Mouse (Mus musculus) CH12.LX (cell line): Measurements from ENCODE around the gene Slx4ip. TPM values are rescaled to one million over a fixed set of nuclear protein-coding genes. Genes with fewer than 3 reads are reported as not detected.

ENCODE experiments used
- DNase-seq: peaks from one replicate; pipeline ENCODE4 v3.0.0-alpha.2; 2013; ENCODE audit errors: extremely low read depth
- H3K27ac ChIP-seq: 2 replicates; pipeline ENCODE4 v1.5.1; 2012; ENCODE audit warnings: low read depth, mild to moderate bottlenecking, control low read depth, moderate library complexity; ENCODE audit not compliant: insufficient read depth
- H3K27me3 ChIP-seq: replicated peaks from 2 replicates; pipeline ENCODE3; 2012; ENCODE audit warnings: inconsistent platforms
- H3K36me3 ChIP-seq, 2 experiments: replicated peaks in 1 of 2; 2 replicates each; pipeline versions ENCODE3 to v1.6.1; 2012; ENCODE audit warnings: inconsistent platforms in 1 of 2, low read length in 1 of 2, mild to moderate bottlenecking in 1 of 2, mixed read lengths in 1 of 2, moderate library complexity in 1 of 2; ENCODE audit not compliant: control insufficient read depth in 1 of 2, insufficient read depth in 1 of 2
- H3K4me1 ChIP-seq, 2 experiments: 2 replicates each; pipeline ENCODE4 v1.6.1; 2012; ENCODE audit warnings: inconsistent platforms in 1 of 2, moderate library complexity in 1 of 2; ENCODE audit not compliant: insufficient read depth in 2 of 2, control insufficient read depth in 1 of 2
- H3K4me2 ChIP-seq: 2 replicates; pipeline ENCODE4 v1.6.1; 2012; ENCODE audit warnings: low read depth, mild to moderate bottlenecking, control low read depth; ENCODE audit not compliant: poor library complexity, insufficient read depth, severe bottlenecking
- H3K4me3 ChIP-seq, 3 experiments: fragments of 150-350 bp in 1 of 3; sonication (generic) in 1 of 3; replicated peaks in 1 of 3; 2 replicates each; pipeline versions ENCODE3 to v1.5.1; 2011 to 2012; ENCODE audit warnings: low read depth in 2 of 3, low read length in 2 of 3, mild to moderate bottlenecking in 2 of 3, moderate library complexity in 2 of 3, control low read depth in 1 of 3, improper control_type of control experiment in 1 of 3, inconsistent platforms in 1 of 3, mixed read lengths in 1 of 3; ENCODE audit not compliant: poor library complexity in 1 of 3
- H3K79me2 ChIP-seq: replicated peaks from 2 replicates; pipeline ENCODE4 v1.6.1; 2012; ENCODE audit warnings: mild to moderate bottlenecking, moderate library complexity; ENCODE audit not compliant: control insufficient read depth, poor library complexity, insufficient read depth, severe bottlenecking; ENCODE audit errors: extremely low read depth
- H3K9ac ChIP-seq: 2 replicates; pipeline ENCODE4 v1.6.1; 2012; ENCODE audit warnings: low read depth, mild to moderate bottlenecking, control low read depth, moderate library complexity; ENCODE audit not compliant: insufficient read depth
- H3K9me3 ChIP-seq: replicated peaks from 2 replicates; pipeline ENCODE3; 2012; ENCODE audit warnings: low read length, inconsistent platforms, mixed read lengths
- BHLHE40 ChIP-seq: IDR thresholded peaks from 2 replicates; pipeline ENCODE4 v1.6.1; 2011; ENCODE audit warnings: mild to moderate bottlenecking, low read depth, low read length, improper control_type of control experiment
- CHD1 ChIP-seq: IDR thresholded peaks from 2 replicates; pipeline ENCODE4 v1.6.1; 2012; ENCODE audit warnings: low read depth, low read length, improper control_type of control experiment, inconsistent platforms
- CHD2 ChIP-seq: IDR thresholded peaks from 2 replicates; pipeline ENCODE4 v1.6.1; 2011; ENCODE audit warnings: low read length, improper control_type of control experiment
- ELF1 ChIP-seq: IDR thresholded peaks from 2 replicates; pipeline ENCODE4 v1.6.1; 2014; ENCODE audit warnings: low read depth, mild to moderate bottlenecking, inconsistent platforms, low read length, improper control_type of control experiment
- ETS1 ChIP-seq: conservative IDR thresholded peaks from 2 replicates; pipeline ENCODE4 v1.6.1; 2012; ENCODE audit warnings: low read depth, mild to moderate bottlenecking, inconsistent platforms, low read length, improper control_type of control experiment, moderate library complexity
- JUND ChIP-seq: conservative IDR thresholded peaks from 2 replicates; pipeline ENCODE4 v1.6.1; 2011; ENCODE audit warnings: low read depth, low read length, improper control_type of control experiment
- MAFK ChIP-seq: IDR thresholded peaks from 2 replicates; pipeline ENCODE4 v1.6.1; 2011; ENCODE audit warnings: low read length, improper control_type of control experiment; ENCODE audit not compliant: insufficient replicate concordance
- MAX ChIP-seq: IDR thresholded peaks from 2 replicates; pipeline ENCODE4 v1.6.1; 2011; ENCODE audit warnings: low read length, improper control_type of control experiment
- MYC ChIP-seq: IDR thresholded peaks from 2 replicates; pipeline ENCODE4 v1.6.1; 2011; ENCODE audit warnings: low read depth, mild to moderate bottlenecking, improper control_type of control experiment, low read length
- NRF1 ChIP-seq: IDR thresholded peaks from 2 replicates; pipeline ENCODE4 v1.6.1; 2014; ENCODE audit warnings: low read depth, mild to moderate bottlenecking, inconsistent platforms, low read length, improper control_type of control experiment, moderate library complexity
- PAX5 ChIP-seq: IDR thresholded peaks from 2 replicates; pipeline ENCODE4 v1.6.1; 2012; ENCODE audit warnings: low read length, inconsistent platforms, mixed read lengths
- POLR2AphosphoS2 ChIP-seq: IDR thresholded peaks from 2 replicates; pipeline ENCODE4 v1.6.1; 2011; ENCODE audit warnings: low read depth, low read length, improper control_type of control experiment
- RCOR1 ChIP-seq: conservative IDR thresholded peaks from 2 replicates; pipeline ENCODE4 v1.6.1; 2012; ENCODE audit warnings: low read depth, mild to moderate bottlenecking, inconsistent platforms, low read length, improper control_type of control experiment
- TBP ChIP-seq: conservative IDR thresholded peaks from 2 replicates; pipeline ENCODE4 v1.6.1; 2011; ENCODE audit warnings: low read depth, low read length, improper control_type of control experiment
- TCF12 ChIP-seq: IDR thresholded peaks from 2 replicates; pipeline ENCODE4 v1.6.1; 2014; ENCODE audit warnings: low read depth, mild to moderate bottlenecking, inconsistent platforms, low read length, improper control_type of control experiment
- USF1 ChIP-seq: IDR thresholded peaks from 2 replicates; pipeline ENCODE4 v1.6.1; 2014; ENCODE audit warnings: low read depth, mild to moderate bottlenecking, inconsistent platforms, low read length, improper control_type of control experiment
- ZMIZ1 ChIP-seq: IDR thresholded peaks from 2 replicates; pipeline ENCODE4 v1.6.1; 2012; ENCODE audit warnings: low read depth, mild to moderate bottlenecking, inconsistent platforms, low read length, improper control_type of control experiment
- ZNF384 ChIP-seq: IDR thresholded peaks from 2 replicates; pipeline ENCODE4 v1.6.1; 2012; ENCODE audit warnings: low read depth, low read length, improper control_type of control experiment, inconsistent platforms
- dilution Hi-C: fragments of 300-500 bp; cut with MboI; formaldehyde crosslinking; loops from 2 replicates; pipeline ENCODE4 v1.14.3; 2020; ENCODE audit warnings: low sequenced_read_pairs; ENCODE audit not compliant: extremely low pct_unique_long_range_greater_than_20kb, extremely low pct_ligation_motif_present
- in situ Hi-C: fragments of 300-500 bp; cut with MboI; formaldehyde crosslinking; loops from 3 replicates; pipeline ENCODE4 v1.14.3; 2019; ENCODE audit warnings: low sequenced_read_pairs, low pct_ligation_motif_present, low pct_unique_long_range_greater_than_20kb, mixed read lengths
- polyA plus RNA-seq: library from polyadenylated mRNA; unstranded; fragments of >175 nt; gene quantifications from 2 replicates; pipeline ENCODE4 v1.2.1, GENCODE M21; 2012; ENCODE audit warnings: low read depth; ENCODE audit not compliant: insufficient read length
- total RNA-seq, 2 experiments: library from RNA; depleted of rRNA; stranded (reverse); fragments of 300-350 nt in 1 of 2; fragments of >200 nt in 1 of 2; gene quantifications; 2 replicates each; pipeline ENCODE4 v1.2.3; 2012 to 2014

The Slx4ip gene
- total and polyA plus RNA-seq, 3 experiments = 4.1 to 6.7 (median 4.7) TPM

DNA sequence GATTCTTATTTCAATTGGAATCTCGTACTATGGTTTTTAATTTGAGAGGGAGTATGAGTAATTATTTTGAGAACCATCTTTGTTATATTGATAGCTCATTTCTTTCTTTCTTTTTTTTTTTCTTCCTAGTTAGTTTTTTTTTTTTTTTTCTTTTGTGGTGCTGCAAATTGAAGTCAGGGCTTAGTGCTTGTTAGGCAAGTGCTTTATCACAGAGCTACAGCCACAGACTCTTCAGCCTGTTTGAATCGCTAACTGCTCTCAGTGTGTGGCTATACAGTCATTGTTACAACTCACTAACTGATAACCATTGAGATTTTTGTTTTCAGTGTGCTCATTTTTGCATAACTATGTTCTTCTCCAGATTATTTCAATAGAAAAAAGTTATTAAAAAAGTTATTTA lies 3.5 kb downstream of the Slx4ip start:
- no peaks in the 10 kb centered on the region for H3K9me3 ChIP-seq
- no peaks in the 10 kb centered on the region for H3K27me3 ChIP-seq
- no peak for DNase-seq
- peaks cover 0 to 3% of the 10 kb centered on the region in 2 experiments for H3K36me3 ChIP-seq
- in situ Hi-C loops = no loop called here
- H3K4me3 ChIP-seq = no peak overlapping the region
- H3K9ac ChIP-seq = no peak overlapping the region
- no peak overlapping the region for H3K4me2 ChIP-seq
- H3K79me2 ChIP-seq = peaks cover 12% of the 10 kb centered on the region
- no peak for TF ChIP-seq PAX5
- TF ChIP-seq MYC = no peak
- no peak for TF ChIP-seq NRF1
- TF ChIP-seq TCF12 = no peak
- no peak for TF ChIP-seq ELF1
- dilution Hi-C loops = no loop called here
- H3K27ac ChIP-seq = no peak overlapping the region
- peaks cover 0 to 28% of the 10 kb centered on the region in 2 experiments; a peak in 2 of 4 replicates for H3K4me1 ChIP-seq

DNA sequence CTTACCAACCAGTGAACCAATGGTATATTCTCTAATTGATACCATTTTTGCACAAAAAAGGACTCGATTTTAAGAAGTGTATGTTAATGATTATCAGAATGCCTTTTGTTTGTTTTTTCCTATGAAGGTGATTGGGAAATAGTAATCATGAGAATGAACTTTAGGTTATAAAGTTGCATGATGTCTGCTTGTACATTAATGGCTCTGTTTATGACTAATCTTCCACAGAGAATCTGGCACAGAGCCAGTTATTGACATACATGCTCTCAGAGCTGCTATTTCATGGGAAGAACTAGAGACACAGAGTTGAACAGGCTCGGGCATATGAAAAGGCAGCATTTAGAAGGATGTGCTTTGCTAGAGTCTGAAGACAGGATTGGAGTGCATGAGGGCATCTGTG lies 5.1 kb downstream of the Slx4ip start:
- Histone ChIP-seq H3K4me2 (no peak overlapping the region), H3K27me3 (no peaks in the 10 kb centered on the region), H3K9me3 (no peaks in the 10 kb centered on the region), H3K36me3 (peaks cover 0 to 3% of the 10 kb centered on the region in 2 experiments), H3K4me1 (peaks cover 0 to 21% of the 10 kb centered on the region in 2 experiments; a peak in 2 of 4 replicates), H3K9ac (no peak overlapping the region), H3K79me2 (peaks cover 5% of the 10 kb centered on the region; the same call in 1 of the 2 replicates), H3K27ac (no peak overlapping the region), H3K4me3 (no peak overlapping the region)
- dilution Hi-C loops = no loop called here
- TF ChIP-seq MAX (no peak), POLR2AphosphoS2 (no peak), CHD1 (no peak), TCF12 (no peak), CHD2 (no peak), ETS1 (no peak), USF1 (no peak), BHLHE40 (no peak), ELF1 (no peak)
- in situ Hi-C loops = no loop called here
- DNase-seq = no peak

DNA sequence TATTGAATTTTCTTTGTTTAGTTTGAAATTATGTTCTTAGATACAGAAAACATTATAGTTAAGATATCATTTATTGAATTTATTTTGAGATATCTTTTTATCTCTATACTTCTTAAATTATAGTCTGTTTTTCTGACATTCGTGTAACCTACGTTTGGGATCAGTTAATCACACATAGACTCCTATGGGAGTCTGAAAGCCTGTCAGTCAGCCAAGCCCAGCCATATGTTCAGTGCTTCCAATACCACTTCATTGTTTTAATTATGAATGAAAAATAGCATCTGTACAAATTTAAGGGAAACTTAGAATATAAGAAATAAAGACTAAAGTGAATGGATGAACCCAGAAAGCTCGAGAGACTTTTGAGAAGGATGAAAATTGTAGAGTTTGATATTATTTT lies 17.6 kb downstream of the Slx4ip start:
- H3K27ac ChIP-seq = no peak overlapping the region
- no peaks in the 10 kb centered on the region for H3K9me3 ChIP-seq
- in situ Hi-C loops (no loop called here), dilution Hi-C loops (no loop called here)
- H3K4me3 ChIP-seq = no peak overlapping the region
- H3K4me1 ChIP-seq = peaks cover 0 to 11% of the 10 kb centered on the region in 2 experiments; a peak in 3 of 4 replicates
- H3K27me3 ChIP-seq = no peaks in the 10 kb centered on the region
- peaks cover 5 to 20% of the 10 kb centered on the region in 2 experiments for H3K36me3 ChIP-seq
- no peaks in the 10 kb centered on the region for H3K79me2 ChIP-seq
- no peak for DNase-seq
- H3K4me2 ChIP-seq = no peak overlapping the region
- TF ChIP-seq RCOR1 (no peak), MAFK (no peak), JUND (no peak), PAX5 (no peak), ZNF384 (no peak), TBP (no peak), ELF1 (no peak), TCF12 (no peak), ZMIZ1 (no peak)
- TF ChIP-seq, all 38 proteins: peak for 0
- H3K9ac ChIP-seq = no peak overlapping the region
